Mouse (Mus musculus) hindbrain, embryonic 11.5 days (tissue): ENCODE data around the gene Pspc1. TPM values are rescaled to one million over a fixed set of nuclear protein-coding genes. Genes with fewer than 3 reads are reported as not detected.
A peak's percentile ranks its signal among the peaks of the same experiment; 100 is the strongest.
"Not testable (repeated sequence)": the region's sequence is repeated elsewhere in the genome, so short reads cannot be mapped to it uniquely, and the experiment has no call there.

Experiments
- ATAC-seq: fragments of 200-750 bp; cut with Nextera tagmentation; 2 replicates; pipeline ENCODE4 v1.8.0; 2017; ENCODE audit warnings: mild to moderate bottlenecking, moderate TSS enrichment, moderate library complexity; ENCODE audit not compliant: low FRiP score
- DNase-seq: peaks from one replicate; pipeline ENCODE4 v3.0.0-alpha.2; 2015; ENCODE audit warnings: low spot score
- H3K27ac ChIP-seq: fragments of 300-500 bp; sonication (generic); 2 replicates; pipeline ENCODE4 v1.5.1; 2014; ENCODE audit warnings: mild to moderate bottlenecking, low read depth, low read length
- H3K27me3 ChIP-seq: fragments of 300-500 bp; sonication (generic); 2 replicates; pipeline ENCODE4 v1.6.1; 2014; ENCODE audit warnings: mild to moderate bottlenecking, low read length, moderate library complexity, mixed read lengths; ENCODE audit not compliant: control insufficient read depth, insufficient read depth
- H3K36me3 ChIP-seq: fragments of 300-500 bp; sonication (generic); 2 replicates; pipeline ENCODE4 v1.6.1; 2014; ENCODE audit warnings: mild to moderate bottlenecking, low read length, moderate library complexity, mixed read lengths; ENCODE audit not compliant: control insufficient read depth, insufficient read depth
- H3K4me1 ChIP-seq: fragments of 300-500 bp; sonication (generic); replicated peaks from 2 replicates; pipeline ENCODE4 v1.6.1; 2014; ENCODE audit warnings: low read length, mixed read lengths; ENCODE audit not compliant: control insufficient read depth, insufficient read depth
- H3K4me2 ChIP-seq: fragments of 300-500 bp; sonication (generic); replicated peaks from 2 replicates; pipeline ENCODE4 v1.6.1; 2014; ENCODE audit warnings: mild to moderate bottlenecking, low read depth, low read length
- H3K4me3 ChIP-seq: fragments of 300-500 bp; sonication (generic); 2 replicates; pipeline ENCODE4 v1.5.1; 2014; ENCODE audit warnings: low read depth, low read length
- H3K9ac ChIP-seq: fragments of 300-500 bp; sonication (generic); 2 replicates; pipeline ENCODE4 v1.6.1; 2014; ENCODE audit warnings: low read depth, low read length
- H3K9me3 ChIP-seq: fragments of 300-500 bp; sonication (generic); 2 replicates; pipeline ENCODE4 v1.6.1; 2016; ENCODE audit warnings: low read length; ENCODE audit not compliant: control insufficient read depth
- WGBS: fragments of 180-500 bp; shearing (Covaris S2); extraction: QIAGEN DNeasy Blood & Tissue Kit; methylation state at CpG from one replicate; pipeline ENCODE4 v1.1.7; 2014; 5-methylcytosine and 5-hydroxymethylcytosine counted together
- polyA plus RNA-seq: library from polyadenylated mRNA; unstranded; fragments of >200 nt; fragmentation: Nextera tagmentation; extraction: Ambion mirVana; gene quantifications from 2 replicates; pipeline ENCODE4 v1.2.1, GENCODE M21; 2014

Gene Pspc1
- polyA plus RNA-seq = 62.0 and 62.4 TPM in 2 replicates

DNA sequence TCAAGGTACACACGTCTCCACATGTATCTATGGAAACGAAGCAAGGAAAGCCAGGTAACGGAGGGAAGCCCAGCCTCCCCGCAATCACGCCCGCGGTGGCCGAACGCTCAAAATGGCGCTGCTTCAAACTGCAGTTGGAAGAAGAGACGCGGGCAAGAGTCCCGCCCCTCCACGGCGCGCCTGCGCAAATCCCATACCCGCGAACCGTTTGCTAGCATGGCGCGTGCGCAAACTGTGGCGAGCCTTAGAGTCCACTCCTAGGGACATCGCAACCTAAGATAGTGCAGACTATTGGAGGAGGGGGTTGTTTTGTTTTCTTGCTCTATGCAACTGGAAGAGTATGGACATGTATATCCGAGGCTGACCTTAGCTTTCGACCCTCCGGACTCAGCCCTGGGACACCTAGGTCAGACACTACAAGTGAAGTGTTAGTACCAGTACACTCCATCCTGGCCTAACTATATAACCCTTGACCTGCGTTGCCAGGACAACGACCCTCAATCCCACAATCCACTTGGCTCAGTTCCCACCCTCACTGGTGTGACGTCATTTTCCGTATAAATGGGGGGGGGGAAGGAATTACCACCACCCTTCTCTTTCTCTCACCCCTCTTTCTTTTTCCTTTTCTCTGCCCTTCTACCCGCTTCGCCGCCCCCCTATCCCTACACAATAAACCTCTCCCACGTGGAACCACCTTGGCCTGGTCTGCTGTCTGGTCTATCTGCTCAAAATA is at the start of gene Pspc1:
Gene Pspc1, minus strand, starts transcription at position 117 of the 733 bp plus-strand sequence.
- H3K27ac ChIP-seq = peak within 1 kb of the TSS; percentile 85
- H3K27me3 ChIP-seq = no peaks in the 10 kb centered on the region
- H3K9ac ChIP-seq = peak within 1 kb of the TSS; percentile 87
- H3K36me3 ChIP-seq = no peaks in the 10 kb centered on the region
- H3K4me1 ChIP-seq = no peaks in the 10 kb centered on the region
- peak within 1 kb of the TSS; percentile 61 for H3K4me2 ChIP-seq
- DNase-seq = peak; percentile 99
- ATAC-seq = peak; percentile 97
- H3K4me3 ChIP-seq = peak within 1 kb of the TSS; percentile 97
- no peaks in the 10 kb centered on the region for H3K9me3 ChIP-seq
- under 1% methylated on average over 36 of the region's 36 CpGs for WGBS

DNA sequence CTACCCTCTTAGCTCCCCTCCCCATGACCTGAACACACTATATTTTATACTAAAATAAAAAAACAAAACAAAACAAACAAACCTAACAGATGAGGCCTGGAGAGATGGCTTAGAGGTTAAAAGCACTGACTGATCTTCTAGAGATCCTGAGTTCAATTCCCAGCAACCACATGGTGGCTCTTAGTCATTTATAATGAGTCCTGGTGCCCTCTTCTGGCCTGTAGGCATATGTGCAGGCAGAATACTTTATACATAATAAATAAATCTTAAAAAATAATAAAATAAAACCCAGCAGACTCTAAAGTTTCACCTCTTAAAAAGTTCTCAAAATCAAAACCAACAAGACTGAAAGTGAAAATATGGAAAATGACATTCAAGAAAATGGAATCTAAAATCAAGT is 46.4 kb upstream of the Pspc1 start:
- no peak overlapping the region for H3K27ac ChIP-seq
- H3K4me3 ChIP-seq = no peak overlapping the region
- H3K9ac ChIP-seq = no peak overlapping the region
- no peaks in the 10 kb centered on the region for H3K4me1 ChIP-seq
- H3K4me2 ChIP-seq = no peak overlapping the region
- H3K9me3 ChIP-seq = no peaks in the 10 kb centered on the region
- ATAC-seq (no peak), DNase-seq (no peak)
- no peaks in the 10 kb centered on the region for H3K27me3 ChIP-seq
- no peaks in the 10 kb centered on the region for H3K36me3 ChIP-seq

DNA sequence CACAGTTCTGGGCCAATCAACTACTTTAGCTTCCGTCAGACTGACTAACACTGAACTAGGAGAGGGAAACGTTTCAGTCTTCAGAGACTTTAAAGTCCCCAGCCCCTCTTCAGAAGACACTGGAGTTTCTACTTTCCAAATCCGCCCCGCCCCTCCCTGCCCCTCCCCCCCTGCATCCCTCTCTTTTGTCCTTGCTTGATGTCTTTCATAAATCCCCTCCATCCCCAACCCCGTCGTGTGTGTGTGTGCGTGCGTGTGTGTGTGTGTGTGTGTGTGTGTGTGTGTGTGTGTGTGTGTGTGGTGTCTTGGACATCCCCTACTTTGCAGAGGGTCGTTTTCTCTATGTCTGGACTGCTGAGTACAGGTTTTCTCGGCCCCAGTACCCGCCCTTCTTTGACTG is 39.5 kb upstream of the Pspc1 start:
- Histone ChIP-seq H3K27ac (no peak overlapping the region), H3K9me3 (no peaks in the 10 kb centered on the region), H3K36me3 (no peaks in the 10 kb centered on the region), H3K4me1 (no peaks in the 10 kb centered on the region), H3K4me3 (no peak overlapping the region), H3K9ac (no peak overlapping the region), H3K27me3 (no peaks in the 10 kb centered on the region), H3K4me2 (no peak overlapping the region)
- WGBS = 19% methylated on average over 9 of the region's 11 CpGs
- DNase-seq = peak; percentile 22
- ATAC-seq = no peak

DNA sequence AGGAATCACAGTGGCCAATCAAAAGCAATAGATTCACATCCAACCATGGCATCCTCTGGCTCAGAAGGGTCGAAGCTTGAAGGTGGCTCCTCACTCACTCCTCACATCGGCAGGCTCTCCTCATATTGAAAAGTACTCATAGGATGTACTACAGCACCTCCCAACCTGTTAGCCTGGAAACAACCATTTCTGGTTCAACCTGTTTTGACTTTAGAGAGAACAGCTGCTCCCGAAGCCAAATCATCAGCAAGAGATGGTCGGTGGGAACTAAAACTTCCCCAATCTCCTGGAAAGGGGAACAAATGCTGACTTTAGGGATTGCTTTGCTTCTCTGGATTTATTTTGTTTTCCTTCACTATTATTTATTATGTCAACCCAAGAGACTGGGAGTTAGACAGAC is 39.0 kb upstream of the Pspc1 start:
- H3K9me3 ChIP-seq = no peaks in the 10 kb centered on the region
- ATAC-seq = no peak
- no peaks in the 10 kb centered on the region for H3K4me1 ChIP-seq
- no peak for DNase-seq
- no peak overlapping the region for H3K4me3 ChIP-seq
- no peaks in the 10 kb centered on the region for H3K36me3 ChIP-seq
- H3K27ac ChIP-seq = no peak overlapping the region
- no peak overlapping the region for H3K4me2 ChIP-seq
- H3K9ac ChIP-seq = no peak overlapping the region
- H3K27me3 ChIP-seq = no peaks in the 10 kb centered on the region
- 77% methylated on average over 4 of the region's 4 CpGs for WGBS

DNA sequence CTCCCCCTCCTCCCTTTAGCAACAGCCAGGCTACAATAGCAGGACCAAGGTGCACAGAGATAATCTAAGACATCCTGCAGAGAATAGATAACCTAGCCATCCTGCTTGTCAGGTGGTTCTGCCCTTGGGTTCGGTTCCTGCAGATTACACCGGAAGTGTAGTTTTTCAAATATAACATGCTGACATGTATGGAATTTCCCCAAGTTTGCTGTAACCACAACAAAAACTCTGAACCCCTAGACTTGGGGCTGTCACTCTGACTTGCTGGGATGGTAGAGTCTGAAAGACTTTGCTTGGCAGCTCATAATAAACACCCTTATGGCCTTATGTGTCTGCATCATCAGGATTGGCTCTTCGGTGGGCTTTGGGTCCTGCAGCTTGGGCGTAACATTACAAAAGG is 38.4 kb upstream of the Pspc1 start:
- no peak overlapping the region for H3K9ac ChIP-seq

DNA sequence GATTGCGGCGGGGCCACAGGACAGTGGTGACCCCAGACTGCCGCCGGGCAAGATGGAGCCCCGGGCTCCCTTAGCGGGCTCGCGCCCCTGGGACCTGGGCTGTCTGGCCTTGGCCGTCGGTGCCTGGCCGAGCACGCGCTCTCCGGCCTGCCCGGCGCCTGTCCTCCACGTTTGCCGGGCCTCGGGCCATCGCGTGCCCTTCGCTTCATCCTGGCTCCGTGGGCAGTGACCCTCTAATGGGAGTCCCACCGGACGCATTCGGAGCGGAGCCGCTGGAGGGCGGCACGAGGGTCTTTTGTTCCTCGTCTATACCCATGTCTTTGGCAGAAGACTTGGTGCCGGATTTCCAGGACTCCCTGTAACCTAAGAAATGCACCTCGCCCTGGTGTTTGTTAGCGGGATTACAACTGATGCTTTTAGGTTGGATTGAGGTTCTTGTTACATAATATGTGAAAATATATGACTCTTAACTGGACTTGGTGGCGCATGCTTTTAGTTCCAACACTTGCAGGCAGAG is 34.5 kb upstream of the Pspc1 start:
- no peaks in the 10 kb centered on the region for H3K4me1 ChIP-seq
- H3K9me3 ChIP-seq = no peaks in the 10 kb centered on the region
- H3K9ac ChIP-seq = peak overlapping the region; percentile 78
- peak overlapping the region; percentile 55 for H3K4me3 ChIP-seq
- peak overlapping the region; percentile 46 for H3K4me2 ChIP-seq
- peak overlapping the region; percentile 89 for H3K27ac ChIP-seq
- DNase-seq = peak; percentile 85
- no peaks in the 10 kb centered on the region for H3K36me3 ChIP-seq
- peak; percentile 57 for ATAC-seq
- no peaks in the 10 kb centered on the region for H3K27me3 ChIP-seq
- under 1% methylated on average over 35 of the region's 35 CpGs for WGBS

More for the DNA sequence above, 38.4 kb upstream of the Pspc1 start:
- 97% methylated on average over 4 of the region's 4 CpGs for WGBS
- ATAC-seq (no peak), DNase-seq (no peak)
- Histone ChIP-seq H3K9me3 (no peaks in the 10 kb centered on the region), H3K4me3 (no peak overlapping the region), H3K4me1 (no peaks in the 10 kb centered on the region), H3K27ac (no peak overlapping the region), H3K4me2 (no peak overlapping the region), H3K36me3 (no peaks in the 10 kb centered on the region), H3K27me3 (no peaks in the 10 kb centered on the region)

DNA sequence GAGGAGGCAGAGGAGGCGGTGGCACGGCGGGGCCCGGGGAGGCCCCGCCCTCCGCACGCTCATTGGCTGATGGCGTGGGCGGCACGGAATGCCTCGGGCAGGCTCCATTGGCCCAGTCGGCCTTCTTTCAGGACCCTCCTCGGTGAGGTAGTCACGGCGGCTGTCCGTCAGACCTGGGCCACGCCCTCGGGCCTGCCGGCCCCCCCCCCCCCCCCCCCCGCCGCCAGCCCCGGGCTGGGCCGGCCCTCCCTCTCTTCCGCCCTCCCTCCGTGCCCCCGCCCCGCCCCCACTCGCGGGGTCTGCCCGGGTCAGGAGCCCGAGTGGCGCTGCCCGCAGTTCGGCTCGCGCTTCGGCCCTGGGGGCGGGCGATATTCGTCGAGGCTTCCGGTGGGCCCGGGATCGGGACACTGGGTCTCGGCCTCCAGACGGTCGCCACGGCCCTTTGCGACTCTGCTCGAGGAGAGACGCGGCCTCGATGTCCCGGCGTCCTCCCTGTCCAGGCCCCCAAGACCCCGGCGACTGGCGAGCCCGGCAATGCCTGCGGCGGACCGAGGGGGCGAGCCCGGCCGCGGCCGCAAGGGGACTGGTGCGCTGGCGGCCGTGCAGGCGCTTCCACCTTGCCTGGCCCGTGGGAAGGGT is 33.7 kb upstream of the Pspc1 start, which contains the start of gene Zmym5:
Gene Zmym5, minus strand, starts transcription at position 16 of the 639 bp plus-strand sequence.
- ATAC-seq = peak; percentile 99
- peak within 1 kb of the TSS; percentile 78 for H3K9ac ChIP-seq
- WGBS = 0% methylated on average over 26 of the region's 72 CpGs

DNA sequence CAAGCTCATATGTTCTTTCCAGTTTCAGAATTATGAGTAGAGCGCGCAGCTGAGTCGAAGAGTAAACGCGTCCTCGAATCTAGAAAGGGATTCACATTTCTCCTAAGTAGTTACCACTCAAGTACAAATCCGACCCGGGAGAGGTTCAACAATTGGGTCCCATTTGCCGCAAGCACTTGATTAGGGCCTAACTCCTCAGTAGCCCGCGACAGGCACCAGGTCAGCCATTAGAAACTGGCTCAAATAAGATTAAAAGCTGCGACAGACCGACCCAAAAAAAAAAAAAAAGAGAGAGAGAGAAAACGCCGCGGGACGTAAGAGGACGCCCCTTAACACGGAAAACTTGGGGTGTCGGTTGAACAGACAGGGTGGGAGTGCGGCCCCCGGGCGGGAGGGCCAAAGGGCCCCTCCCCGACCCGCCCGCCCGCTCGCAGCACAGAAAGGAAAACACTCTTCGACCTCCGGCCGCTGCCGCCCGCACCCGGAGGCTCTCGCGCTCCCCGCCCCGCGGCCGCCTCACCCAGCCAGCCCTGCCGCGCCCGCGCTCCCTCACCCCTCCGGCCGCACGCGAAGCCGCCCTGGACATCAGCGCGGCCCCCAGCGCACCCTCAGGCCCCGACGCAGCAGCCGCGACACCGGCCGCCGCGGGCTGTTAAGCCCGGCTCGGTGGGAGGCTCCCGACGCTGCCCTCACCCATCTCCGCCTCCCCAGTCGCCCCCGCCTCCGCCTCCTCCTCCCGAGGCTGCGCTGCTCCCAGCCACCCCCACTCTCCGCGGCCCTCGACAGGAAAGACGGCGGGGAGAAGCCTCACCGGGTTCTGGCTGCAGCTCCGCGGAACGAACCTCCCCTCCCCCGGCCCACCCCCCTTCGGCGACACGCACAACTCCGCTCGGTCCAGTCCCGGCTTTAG is 32.9 kb upstream of the Pspc1 start:
- not testable (repeated sequence) for H3K27me3 ChIP-seq

More for the DNA sequence above, 33.7 kb upstream of the Pspc1 start, which contains the start of gene Zmym5:
- H3K27me3 ChIP-seq, H3K9me3 ChIP-seq, H3K36me3 ChIP-seq, H3K4me1 ChIP-seq: not testable (repeated sequence)
- Histone ChIP-seq H3K27ac (peak within 1 kb of the TSS; percentile 89), H3K4me2 (peak within 1 kb of the TSS; percentile 50), H3K4me3 (peak within 1 kb of the TSS; percentile 71)
- DNase-seq = peak; percentile 89

More for the DNA sequence above, 32.9 kb upstream of the Pspc1 start:
- not testable (repeated sequence) for H3K4me1 ChIP-seq, H3K36me3 ChIP-seq, H3K9me3 ChIP-seq, ATAC-seq
- peak; percentile 51 for DNase-seq
- H3K9ac ChIP-seq = peak overlapping the region; percentile 70
- peak overlapping the region; percentile 89 for H3K27ac ChIP-seq
- H3K4me2 ChIP-seq = peak overlapping the region; percentile 50
- H3K4me3 ChIP-seq = peak overlapping the region; percentile 71
- 1% methylated on average over 24 of the region's 86 CpGs for WGBS
